Mouse (Mus musculus): ENCODE measurements around the gene Msh4. TPM values are rescaled to one million over a fixed set of nuclear protein-coding genes. Genes with fewer than 3 reads are reported as not detected.

Msh4 gene
- polyA plus RNA-seq, 1 experiment from 2014 or later = 0.11 TPM

- WGBS = 93% methylated on average over 9 of the region's 9 CpGs
- no peak for DNase-seq (ENCODE audit: low spot score)
- no peaks in the 10 kb centered on the region for H3K4me1 ChIP-seq (ENCODE audit: control insufficient read depth, insufficient read depth, low read length)
Observed at GRCm38 (mm10) chr3:153819438-153819837, 86.5 kb downstream of the Msh4 start.

GRCm38 (mm10) chr3:153818723-153819122 lies 87.2 kb downstream of the Msh4 start:
- DNase-seq (ENCODE audit: low spot score) (no peak), ATAC-seq (ENCODE audit: insufficient number of reproducible peaks, low FRiP score, low TSS enrichment, low read depth) (no peak)
- H3K27ac ChIP-seq (replicated peaks; ENCODE audit: low read depth, low read length) = no peak overlapping the region
- no peaks in the 10 kb centered on the region for H3K9me3 ChIP-seq (ENCODE audit: control insufficient read depth, low read length)
- H3K4me1 ChIP-seq (ENCODE audit: control insufficient read depth, insufficient read depth, low read length) = no peaks in the 10 kb centered on the region
- H3K4me3 ChIP-seq (ENCODE audit: low read depth, low read length) = no peak overlapping the region
- no peak overlapping the region for H3K4me2 ChIP-seq (ENCODE audit: low read depth, severe bottlenecking)
- no peaks in the 10 kb centered on the region for H3K27me3 ChIP-seq (ENCODE audit: control insufficient read depth, insufficient read depth, low read length)
- H3K9ac ChIP-seq (ENCODE audit: low read length) = no peak overlapping the region
- no peaks in the 10 kb centered on the region for H3K36me3 ChIP-seq (ENCODE audit: control insufficient read depth, insufficient read depth, low read length)
- WGBS = 95% methylated on average over 3 of the region's 3 CpGs

More at GRCm38 (mm10) chr3:153819438-153819837, 86.5 kb downstream of the Msh4 start:
- H3K27me3 ChIP-seq (ENCODE audit: control insufficient read depth, insufficient read depth, low read length) = no peaks in the 10 kb centered on the region
- no peaks in the 10 kb centered on the region for H3K9me3 ChIP-seq (ENCODE audit: control insufficient read depth, low read length)
- no peaks in the 10 kb centered on the region for H3K36me3 ChIP-seq (ENCODE audit: control insufficient read depth, insufficient read depth, low read length)
- H3K27ac ChIP-seq (replicated peaks; ENCODE audit: low read depth, low read length) = no peak overlapping the region
- no peak overlapping the region for H3K4me3 ChIP-seq (ENCODE audit: low read depth, low read length)
- no peak overlapping the region for H3K9ac ChIP-seq (ENCODE audit: low read length)
- no peak for ATAC-seq (ENCODE audit: insufficient number of reproducible peaks, low FRiP score, low TSS enrichment, low read depth)
- H3K4me2 ChIP-seq (ENCODE audit: low read depth, severe bottlenecking) = no peak overlapping the region

GRCm38 (mm10) chr3:153817376-153817890 lies 88.5 kb downstream of the Msh4 start:
- Histone ChIP-seq H3K4me3 (ENCODE audit: low read depth, low read length) (no peak overlapping the region), H3K9ac (ENCODE audit: low read length) (no peak overlapping the region), H3K4me2 (ENCODE audit: low read depth, severe bottlenecking) (no peak overlapping the region), H3K27ac (replicated peaks; ENCODE audit: low read depth, low read length) (no peak overlapping the region), H3K9me3 (ENCODE audit: control insufficient read depth, low read length) (no peaks in the 10 kb centered on the region), H3K4me1 (ENCODE audit: control insufficient read depth, insufficient read depth, low read length) (no peaks in the 10 kb centered on the region), H3K27me3 (ENCODE audit: control insufficient read depth, insufficient read depth, low read length) (no peaks in the 10 kb centered on the region), H3K36me3 (ENCODE audit: control insufficient read depth, insufficient read depth, low read length) (no peaks in the 10 kb centered on the region)
- no peak for ATAC-seq (ENCODE audit: insufficient number of reproducible peaks, low FRiP score, low TSS enrichment, low read depth)
- no peak for DNase-seq (ENCODE audit: low spot score)
- WGBS = 82% methylated on average over 9 of the region's 9 CpGs

- no peak overlapping the region for H3K4me2 ChIP-seq (ENCODE audit: low read depth, severe bottlenecking)
- H3K27ac ChIP-seq (replicated peaks; ENCODE audit: low read depth, low read length) = no peak overlapping the region
- no peak overlapping the region for H3K4me3 ChIP-seq (ENCODE audit: low read depth, low read length)
- H3K9me3 ChIP-seq (ENCODE audit: control insufficient read depth, low read length) = no peaks in the 10 kb centered on the region
- no peak overlapping the region for H3K9ac ChIP-seq (ENCODE audit: low read length)
- 89% methylated on average over 8 of the region's 8 CpGs for WGBS
- H3K36me3 ChIP-seq (ENCODE audit: control insufficient read depth, insufficient read depth, low read length) = no peaks in the 10 kb centered on the region
- H3K27me3 ChIP-seq (ENCODE audit: control insufficient read depth, insufficient read depth, low read length) = no peaks in the 10 kb centered on the region
- H3K4me1 ChIP-seq (ENCODE audit: control insufficient read depth, insufficient read depth, low read length) = 0 out of 2 replicates have a peak, but pooled peaks cover 6% of the 10 kb centered on the region
- DNase-seq (ENCODE audit: low spot score) (no peak), ATAC-seq (ENCODE audit: insufficient number of reproducible peaks, low FRiP score, low TSS enrichment, low read depth) (no peak)
Observed at GRCm38 (mm10) chr3:153814026-153814425, 91.9 kb downstream of the Msh4 start.

GRCm38 (mm10) chr3:153808406-153808805 lies 97.5 kb downstream of the Msh4 start:
- no peak overlapping the region for H3K9ac ChIP-seq (ENCODE audit: low read length)
- H3K27me3 ChIP-seq (ENCODE audit: control insufficient read depth, insufficient read depth, low read length) = no peaks in the 10 kb centered on the region
- H3K4me1 ChIP-seq (ENCODE audit: control insufficient read depth, insufficient read depth, low read length) = peaks cover 15% of the 10 kb centered on the region
- H3K4me2 ChIP-seq (ENCODE audit: low read depth, severe bottlenecking) = no peak overlapping the region
- no peaks in the 10 kb centered on the region for H3K9me3 ChIP-seq (ENCODE audit: control insufficient read depth, low read length)
- ATAC-seq (ENCODE audit: insufficient number of reproducible peaks, low FRiP score, low TSS enrichment, low read depth) = no peak
- no peaks in the 10 kb centered on the region for H3K36me3 ChIP-seq (ENCODE audit: control insufficient read depth, insufficient read depth, low read length)
- H3K27ac ChIP-seq (replicated peaks; ENCODE audit: low read depth, low read length) = no peak overlapping the region
- H3K4me3 ChIP-seq (ENCODE audit: low read depth, low read length) = no peak overlapping the region
- WGBS = 44% methylated on average over 13 of the region's 13 CpGs
- DNase-seq (ENCODE audit: low spot score) = peak; percentile 56

- Histone ChIP-seq H3K9me3 (ENCODE audit: control insufficient read depth, low read length) (no peaks in the 10 kb centered on the region), H3K4me1 (ENCODE audit: control insufficient read depth, insufficient read depth, low read length) (peaks cover 15% of the 10 kb centered on the region), H3K4me2 (ENCODE audit: low read depth, severe bottlenecking) (no peak overlapping the region), H3K9ac (ENCODE audit: low read length) (no peak overlapping the region), H3K27ac (replicated peaks; ENCODE audit: low read depth, low read length) (no peak overlapping the region), H3K36me3 (ENCODE audit: control insufficient read depth, insufficient read depth, low read length) (no peaks in the 10 kb centered on the region), H3K4me3 (ENCODE audit: low read depth, low read length) (no peak overlapping the region), H3K27me3 (ENCODE audit: control insufficient read depth, insufficient read depth, low read length) (no peaks in the 10 kb centered on the region)
- DNase-seq (ENCODE audit: low spot score) (no peak), ATAC-seq (ENCODE audit: insufficient number of reproducible peaks, low FRiP score, low TSS enrichment, low read depth) (no peak)
- WGBS = 87% methylated on average over 9 of the region's 9 CpGs
Observed at GRCm38 (mm10) chr3:153807444-153808149, 98.3 kb downstream of the Msh4 start.

Other genes with a start within 250 kb of the Msh4 start
- 50.7 and 51.2 TPM in 2 replicates for gene St6galnac3, start 181.0 kb downstream of the Msh4 start, polyA plus RNA-seq (2014; fragmentation: Nextera tagmentation; extraction: Ambion mirVana)
- gene Asb17, start 61.9 kb downstream of the Msh4 start, polyA plus RNA-seq (2014; fragmentation: Nextera tagmentation; extraction: Ambion mirVana) = 0.24 and 0.32 TPM in 2 replicates
- 41.8 and 49.5 TPM in 2 replicates for gene Rabggtb, start 6.9 kb upstream of the Msh4 start, polyA plus RNA-seq (2014; fragmentation: Nextera tagmentation; extraction: Ambion mirVana)
- 42.5 and 43.9 TPM in 2 replicates for gene Acadm, start 38.5 kb upstream of the Msh4 start, polyA plus RNA-seq (2014; fragmentation: Nextera tagmentation; extraction: Ambion mirVana)
- 0.24 and 0.39 TPM in 2 replicates for gene Slc44a5, start 67.3 kb upstream of the Msh4 start, polyA plus RNA-seq (2014; fragmentation: Nextera tagmentation; extraction: Ambion mirVana)

Measured in limb, embryonic 11.5 days (tissue).